Mouse (Mus musculus) cerebellum, adult (tissue): Measurements from ENCODE around the gene Mgat4e.
"Not testable (repeated sequence)": the region's sequence is repeated elsewhere in the genome, so short reads cannot be mapped to it uniquely, and the experiment has no call there.

ENCODE experiments used
- ATAC-seq: cut with Nextera tagmentation; 2 replicates; pipeline ENCODE4 v1.9.2; 2017; ENCODE audit warnings: mild to moderate bottlenecking, moderate library complexity, mixed read lengths; ENCODE audit not compliant: insufficient number of reproducible peaks, low FRiP score, low TSS enrichment

Mgat4e gene

GRCm38 (mm10) chr1:134556671-134557218 lies 7.3 kb upstream of the Mgat4e start:
- ATAC-seq = peak; percentile 94

- 0 out of 2 replicates have a peak, but pooled peaks have one; percentile 5 for ATAC-seq
Observed at GRCm38 (mm10) chr1:134555871-134556670, 6.6 kb upstream of the Mgat4e start.

- no peak for ATAC-seq
Observed at GRCm38 (mm10) chr1:134555240-134555870, 5.9 kb upstream of the Mgat4e start.

GRCm38 (mm10) chr1:134552396-134552795 lies 2.9 kb upstream of the Mgat4e start:
- ATAC-seq = no peak

GRCm38 (mm10) chr1:134551869-134552268 lies 2.4 kb upstream of the Mgat4e start:
- no peak for ATAC-seq

GRCm38 (mm10) chr1:134548231-134548630 lies 1.3 kb downstream of the Mgat4e start:
- no peak for ATAC-seq

GRCm38 (mm10) chr1:134540610-134541009 lies 8.9 kb downstream of the Mgat4e start:
- no peak for ATAC-seq

GRCm38 (mm10) chr1:134535513-134535912 lies 14.0 kb downstream of the Mgat4e start:
- no peak for ATAC-seq

GRCm38 (mm10) chr1:134535054-134535453 lies 14.4 kb downstream of the Mgat4e start:
- ATAC-seq = no peak

- not testable (repeated sequence) for ATAC-seq
Observed at GRCm38 (mm10) chr1:134533710-134534109, 15.8 kb downstream of the Mgat4e start.

- ATAC-seq = no peak
Observed at GRCm38 (mm10) chr1:134530618-134531017, 18.9 kb downstream of the Mgat4e start.

GRCm38 (mm10) chr1:134526752-134527151 lies 22.7 kb downstream of the Mgat4e start:
- ATAC-seq = no peak

- no peak for ATAC-seq
Observed at GRCm38 (mm10) chr1:134525015-134525414, 24.5 kb downstream of the Mgat4e start.

- ATAC-seq = no peak
Observed at GRCm38 (mm10) chr1:134524424-134524823, 25.1 kb downstream of the Mgat4e start.

- ATAC-seq = no peak
Observed at GRCm38 (mm10) chr1:134522325-134522724, 27.2 kb downstream of the Mgat4e start.

- no peak for ATAC-seq
Observed at GRCm38 (mm10) chr1:134521163-134521562, 28.3 kb downstream of the Mgat4e start.

GRCm38 (mm10) chr1:134520001-134520721 lies 29.3 kb downstream of the Mgat4e start:
- no peak for ATAC-seq

GRCm38 (mm10) chr1:134519201-134519600 lies 30.3 kb downstream of the Mgat4e start:
- not testable (repeated sequence) for ATAC-seq

- peak; percentile 84 for ATAC-seq
Observed at GRCm38 (mm10) chr1:134518677-134519076, 30.8 kb downstream of the Mgat4e start.

- not testable (repeated sequence) for ATAC-seq
Observed at GRCm38 (mm10) chr1:134517841-134518240, 31.6 kb downstream of the Mgat4e start.
